Mouse (Mus musculus): ENCODE measurements around the gene Olfr12. TPM values are rescaled to one million over a fixed set of nuclear protein-coding genes. Genes with fewer than 3 reads are reported as not detected.

The Olfr12 gene
- 0.09 TPM for polyA plus RNA-seq (2017; shearing (Covaris generic))

GRCm38 (mm10) chr1:92617488-92617887, at the start of gene Olfr12:
Gene Olfr12, plus strand, starts transcription at chr1:92617788.

GRCm38 (mm10) chr1:92571022-92571421, 46.6 kb upstream of the Olfr12 start, which contains the start of gene Olfr1413:
Gene Olfr1413, plus strand, starts transcription at chr1:92571322.

GRCm38 (mm10) chr1:92585479-92585878, 32.1 kb upstream of the Olfr12 start, which contains the start of gene Olfr1412:
Gene Olfr1412, plus strand, starts transcription at chr1:92585779.

GRCm38 (mm10) chr1:92594111-92594510, 23.5 kb upstream of the Olfr12 start, which contains the start of gene Olfr1411:
Gene Olfr1411, plus strand, starts transcription at chr1:92594411.

GRCm38 (mm10) chr1:92605482-92605881, 12.1 kb upstream of the Olfr12 start, which contains the start of gene Olfr1410:
Gene Olfr1410, plus strand, starts transcription at chr1:92605782.

GRCm38 (mm10) chr1:92641514-92642272, 24.1 kb downstream of the Olfr12 start, which contains the start of gene Cops9:
Gene Cops9, minus strand, starts transcription at chr1:92641985.

GRCm38 (mm10) chr1:92648673-92649072, 31.1 kb downstream of the Olfr12 start, which contains the start of gene Otos:
Gene Otos, minus strand, starts transcription at chr1:92648841.

Other genes with a start within 250 kb of the Olfr12 start
- 170 TPM for gene Ndufa10, start 143.9 kb upstream of the Olfr12 start, polyA plus RNA-seq (2017; shearing (Covaris generic))
- not detected for gene Olfr1416, start 132.7 kb upstream of the Olfr12 start, polyA plus RNA-seq (2017; shearing (Covaris generic))
- gene Olfr1415, start 121.7 kb upstream of the Olfr12 start, polyA plus RNA-seq (2017; shearing (Covaris generic)): not detected
- gene Olfr1414, start 99.1 kb upstream of the Olfr12 start, polyA plus RNA-seq (2017; shearing (Covaris generic)): not detected
- not detected for gene Olfr1413, start 46.5 kb upstream of the Olfr12 start, polyA plus RNA-seq (2017; shearing (Covaris generic))
- not detected for gene Olfr1412, start 32.0 kb upstream of the Olfr12 start, polyA plus RNA-seq (2017; shearing (Covaris generic))
- gene Olfr1411, start 23.4 kb upstream of the Olfr12 start, polyA plus RNA-seq (2017; shearing (Covaris generic)): not detected
- gene Olfr1410, start 12.0 kb upstream of the Olfr12 start, polyA plus RNA-seq (2017; shearing (Covaris generic)): not detected
- 161 TPM for gene Cops9, start 24.2 kb downstream of the Olfr12 start, polyA plus RNA-seq (2017; shearing (Covaris generic))
- 0.35 TPM for gene Otos, start 31.1 kb downstream of the Olfr12 start, polyA plus RNA-seq (2017; shearing (Covaris generic))
- gene Gpc1, start 213.9 kb downstream of the Olfr12 start, polyA plus RNA-seq (2017; shearing (Covaris generic)): 6.9 TPM

Measured in naive thymus-derived CD4-positive, alpha-beta T cell, adult 5 months (primary cell).